In genomic region chr3:131627476-131627875, GRCm38 (mm10) we compare ENCODE assay signal across 22 mouse cellular contexts.
DNase-seq lines count a peak whose midpoint lies in the region; ATAC-seq lines count a peak whose summit lies in the region.
"Had no signal": no experiment of that assay in that cellular context is flagged by ENCODE, and none has a peak within 500 bp of the region (broad histone marks: within the 10 kb centered on the region; RNA-seq: fewer than 3 reads in every experiment).

No protein-coding gene starts in this region.

- no peak overlapping the region for H3K9ac ChIP-seq in liver, embryonic 11.5 days (ENCODE audit: low read depth, low read length)
- no peak overlapping the region for H3K9ac ChIP-seq in intestine, embryonic 16.5 days (ENCODE audit: low read depth, low read length)
- no peak overlapping the region for H3K9ac ChIP-seq in hindbrain, embryonic 12.5 days
- H3K9ac ChIP-seq: embryonic facial prominence, embryonic 12.5 days; forebrain, embryonic 13.5 days; forebrain, embryonic 15.5 days; forebrain, postnatal 0 days had no signal

- no peak overlapping the region for H3K4me2 ChIP-seq in liver, embryonic 11.5 days
- H3K4me2 ChIP-seq in intestine, embryonic 16.5 days (ENCODE audit: low read depth, low read length): no peak overlapping the region
- H3K4me2 ChIP-seq in hindbrain, embryonic 12.5 days (replicated peaks): no peak overlapping the region
- H3K4me2 ChIP-seq: embryonic facial prominence, embryonic 12.5 days; forebrain, embryonic 13.5 days; forebrain, embryonic 15.5 days had no signal

- no peaks in the 10 kb centered on the region for H3K9me3 ChIP-seq in liver, embryonic 11.5 days (ENCODE audit: control insufficient read depth, low read length)
- no peaks in the 10 kb centered on the region for H3K9me3 ChIP-seq in intestine, embryonic 16.5 days (ENCODE audit: control insufficient read depth, low read length)
- H3K9me3 ChIP-seq in hindbrain, embryonic 12.5 days (replicated peaks): no peaks in the 10 kb centered on the region
- H3K9me3 ChIP-seq: embryonic facial prominence, embryonic 10.5 days; embryonic facial prominence, embryonic 12.5 days; forebrain, embryonic 13.5 days; forebrain, embryonic 15.5 days; G1E had no signal

- H3K36me3 ChIP-seq in liver, embryonic 11.5 days (ENCODE audit: control insufficient read depth, insufficient read depth, low read length): no peaks in the 10 kb centered on the region
- H3K36me3 ChIP-seq in intestine, embryonic 16.5 days (ENCODE audit: control insufficient read depth, insufficient read depth, low read length): peaks cover 15% of the 10 kb centered on the region
- H3K36me3 ChIP-seq in hindbrain, embryonic 12.5 days: peaks cover 35% of the 10 kb centered on the region

- peak; percentile 29; the same call in 1 of the 2 replicates for ATAC-seq in liver, embryonic 11.5 days (replicated peaks; ENCODE audit: low FRiP score)
- ATAC-seq in intestine, embryonic 16.5 days: no peak
- no peak for ATAC-seq in hindbrain, embryonic 12.5 days (ENCODE audit: low FRiP score)
- ATAC-seq: activated CD4-positive, CD25-positive, alpha-beta regulatory T cell, adult 4 months; forebrain, embryonic 13.5 days; forebrain, embryonic 15.5 days; forebrain, postnatal 0 days; Patski had no signal

- 92% methylated on average over 4 of the region's 4 CpGs for WGBS in liver, embryonic 11.5 days
- WGBS in intestine, embryonic 16.5 days: 95% methylated on average over 4 of the region's 4 CpGs
- WGBS in hindbrain, embryonic 12.5 days: 88% methylated on average over 4 of the region's 4 CpGs

- no peaks in the 10 kb centered on the region for H3K4me1 ChIP-seq in liver, embryonic 11.5 days (replicated peaks; ENCODE audit: control insufficient read depth, insufficient read depth, low read length)
- H3K4me1 ChIP-seq in intestine, embryonic 16.5 days (ENCODE audit: control insufficient read depth, insufficient read depth, low read length): no peaks in the 10 kb centered on the region
- no peaks in the 10 kb centered on the region for H3K4me1 ChIP-seq in hindbrain, embryonic 12.5 days
- H3K4me1 ChIP-seq: embryonic facial prominence, embryonic 10.5 days; embryonic facial prominence, embryonic 12.5 days; forebrain, embryonic 13.5 days; forebrain, embryonic 15.5 days had no signal

- no peak for DNase-seq in liver, embryonic 11.5 days (ENCODE audit: low spot score)
- DNase-seq in liver: no peak
- peak; percentile 59 for DNase-seq in ES-CJ7 (ENCODE audit: low read depth, low spot score)
- peak; percentile 87 for DNase-seq in R1 (ENCODE audit: low read depth, low spot score)
- DNase-seq: adrenal gland, adult 8-10 months; adrenal gland, postnatal 14 days; adrenal gland, postnatal 36 days; cerebellum, adult 11-12 months; cerebellum, adult 2 months; cerebellum, adult 9-10 months; cerebellum, postnatal 10 days; cerebellum, postnatal 25 days; forebrain, postnatal 0 days had no signal

- H3K4me3 ChIP-seq in liver, embryonic 11.5 days (ENCODE audit: low read depth, low read length): no peak overlapping the region
- no peak overlapping the region for H3K4me3 ChIP-seq in intestine, embryonic 16.5 days (ENCODE audit: low read length)
- no peak overlapping the region for H3K4me3 ChIP-seq in hindbrain, embryonic 12.5 days
- H3K4me3 ChIP-seq: embryonic facial prominence, embryonic 10.5 days; embryonic facial prominence, embryonic 12.5 days; forebrain, embryonic 13.5 days; forebrain, embryonic 15.5 days had no signal

- no peaks in the 10 kb centered on the region for H3K27me3 ChIP-seq in liver, embryonic 11.5 days (replicated peaks; ENCODE audit: control insufficient read depth, insufficient read depth, low read length)
- no peaks in the 10 kb centered on the region for H3K27me3 ChIP-seq in intestine, embryonic 16.5 days (replicated peaks; ENCODE audit: control insufficient read depth, insufficient read depth, low read length)
- no peaks in the 10 kb centered on the region for H3K27me3 ChIP-seq in hindbrain, embryonic 12.5 days
- H3K27me3 ChIP-seq: embryonic facial prominence, embryonic 12.5 days; forebrain, embryonic 13.5 days; forebrain, embryonic 15.5 days; Patski had no signal

- H3K27ac ChIP-seq in liver, embryonic 11.5 days (ENCODE audit: low read depth, low read length): no peak overlapping the region
- H3K27ac ChIP-seq in intestine, embryonic 16.5 days (ENCODE audit: low read length): no peak overlapping the region
- no peak overlapping the region for H3K27ac ChIP-seq in hindbrain, embryonic 12.5 days
- H3K27ac ChIP-seq: embryonic facial prominence, embryonic 10.5 days; embryonic facial prominence, embryonic 12.5 days; forebrain, embryonic 13.5 days; forebrain, embryonic 15.5 days had no signal

Comparison
In these comparisons a context has a peak if more than half of its experiments do, and no peak if none do; other contexts are left out.
1. DNase-seq: peak in ES-CJ7 (single experiment) and R1 (single experiment); none in liver, embryonic 11.5 days (single experiment) and liver (single experiment).